Mouse (Mus musculus) layer of hippocampus, postnatal 25 days (tissue): ENCODE measurements around the gene Cxcr5. TPM values are rescaled to one million over a fixed set of nuclear protein-coding genes. Genes with fewer than 3 reads are reported as not detected.

Experiments used
- DNase-seq, 2 experiments: peaks; one replicate each; pipeline ENCODE4 v3.0.0; 2022; ENCODE audit warnings: mixed read lengths in 2 of 2, low spot score in 1 of 2; ENCODE audit errors: extremely low spot score in 1 of 2
- total RNA-seq, 2 experiments: library from RNA; stranded (reverse); gene quantifications; 2 replicates each; pipeline ENCODE4 v1.2.3; 2021

Cxcr5 gene
- total RNA-seq: not detected

- no peak for DNase-seq
These were observed at the start of gene Cxcr5 for GRCm38 (mm10) chr9:44561597-44561996. TSS of gene Cxcr5 (minus strand) at chr9:44561877.

GRCm38 (mm10) chr9:44610371-44610770, 48.7 kb upstream of the Cxcr5 start:
- DNase-seq: no peak

GRCm38 (mm10) chr9:44607306-44607705, 45.6 kb upstream of the Cxcr5 start:
- no peak for DNase-seq

GRCm38 (mm10) chr9:44606646-44607045, 45.0 kb upstream of the Cxcr5 start:
- no peak for DNase-seq

GRCm38 (mm10) chr9:44605616-44606165, 44.0 kb upstream of the Cxcr5 start:
- DNase-seq: no peak

- DNase-seq: peak; percentile 57 to 82
These were observed 43.3 kb upstream of the Cxcr5 start, which contains the start of gene Ddx6 for GRCm38 (mm10) chr9:44604779-44605615. TSS of gene Ddx6 (plus strand) at chr9:44604892.

- peak; percentile 65 to 73 for DNase-seq
These were observed 42.7 kb upstream of the Cxcr5 start for GRCm38 (mm10) chr9:44604290-44604778.

GRCm38 (mm10) chr9:44603454-44604289, 42.0 kb upstream of the Cxcr5 start:
- peak in 1 of 2 experiments; percentile 20 for DNase-seq

GRCm38 (mm10) chr9:44602766-44603165, 41.1 kb upstream of the Cxcr5 start:
- DNase-seq: no peak

GRCm38 (mm10) chr9:44600801-44601200, 39.1 kb upstream of the Cxcr5 start:
- DNase-seq: no peak

- no peak for DNase-seq
These were observed 37.9 kb upstream of the Cxcr5 start for GRCm38 (mm10) chr9:44599616-44600015.

GRCm38 (mm10) chr9:44598899-44599495, 37.3 kb upstream of the Cxcr5 start:
- no peak for DNase-seq

GRCm38 (mm10) chr9:44597742-44598141, 36.1 kb upstream of the Cxcr5 start:
- no peak for DNase-seq

GRCm38 (mm10) chr9:44595537-44595930, 33.9 kb upstream of the Cxcr5 start:
- DNase-seq: no peak

GRCm38 (mm10) chr9:44594901-44595536, 33.3 kb upstream of the Cxcr5 start:
- DNase-seq: no peak

GRCm38 (mm10) chr9:44593886-44594285, 32.2 kb upstream of the Cxcr5 start:
- DNase-seq: no peak

GRCm38 (mm10) chr9:44593221-44593620, 31.5 kb upstream of the Cxcr5 start:
- no peak for DNase-seq

- no peak for DNase-seq
These were observed 30.0 kb upstream of the Cxcr5 start for GRCm38 (mm10) chr9:44591595-44592188.

- no peak for DNase-seq
These were observed 29.3 kb upstream of the Cxcr5 start for GRCm38 (mm10) chr9:44590969-44591368.

GRCm38 (mm10) chr9:44589095-44589494, 27.4 kb upstream of the Cxcr5 start:
- no peak for DNase-seq
